Mouse (Mus musculus) skeletal muscle tissue, adult 2 months (tissue): ENCODE measurements at regions not wholly inside any gene's neighbourhood (a gene's known extent, or its start where the extent isn't known, plus 50 kb on each side); places are given as distances from the start of the nearest gene placed in this dataset.
"Not testable (repeated sequence)": the region's sequence is repeated elsewhere in the genome, so short reads cannot be mapped to it uniquely, and the experiment has no call there.

Experiments
- DNase-seq: peaks from one replicate; pipeline ENCODE4 v3.0.0-alpha.2; 2012; ENCODE audit warnings: low read depth, low spot score

GRCm38 (mm10) chr13:73035336-73035940 is 224.8 kb upstream of the Irx4 start:
- no peak for DNase-seq

GRCm38 (mm10) chr13:73039731-73040130 is 220.5 kb upstream of the Irx4 start:
- no peak for DNase-seq

DNA sequence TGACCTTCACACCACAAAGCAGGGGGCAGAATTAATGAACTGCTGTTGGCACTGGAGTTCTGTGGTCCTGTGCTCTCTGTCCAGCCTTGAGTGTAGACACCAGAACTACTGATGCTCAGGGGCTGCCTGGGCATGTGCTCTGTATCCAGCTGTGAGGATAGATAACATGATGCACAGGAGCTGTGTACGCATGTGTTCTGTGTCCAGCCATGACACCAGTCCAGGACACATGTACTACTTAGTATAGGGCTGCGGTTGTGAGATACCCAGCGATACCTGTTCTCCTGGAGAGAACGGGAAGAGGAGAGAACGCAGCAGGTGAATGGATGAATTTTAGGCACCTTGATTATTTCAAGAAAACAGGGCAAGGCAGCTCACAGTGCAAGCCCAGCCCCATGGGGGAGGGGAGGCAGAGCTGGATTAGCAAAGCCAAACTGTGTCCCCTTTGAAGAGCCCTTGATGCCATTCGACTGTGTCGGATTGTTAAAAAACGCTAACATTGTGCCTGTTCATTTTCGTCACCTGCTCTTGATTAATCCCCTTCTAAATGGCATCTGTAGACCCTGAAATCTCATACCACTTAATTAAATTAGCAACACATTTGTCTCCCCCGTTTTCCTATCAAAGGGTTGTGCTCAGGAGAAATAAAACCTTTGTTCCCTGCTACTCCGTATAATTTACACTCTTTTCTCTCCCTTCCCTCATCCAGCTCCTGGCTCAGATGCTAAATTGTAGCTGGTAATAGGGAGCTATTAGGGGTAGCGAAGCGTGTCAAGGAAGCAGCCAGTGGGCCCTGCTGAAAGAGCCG is 218.8 kb upstream of the Irx4 start:
- no peak for DNase-seq

DNA sequence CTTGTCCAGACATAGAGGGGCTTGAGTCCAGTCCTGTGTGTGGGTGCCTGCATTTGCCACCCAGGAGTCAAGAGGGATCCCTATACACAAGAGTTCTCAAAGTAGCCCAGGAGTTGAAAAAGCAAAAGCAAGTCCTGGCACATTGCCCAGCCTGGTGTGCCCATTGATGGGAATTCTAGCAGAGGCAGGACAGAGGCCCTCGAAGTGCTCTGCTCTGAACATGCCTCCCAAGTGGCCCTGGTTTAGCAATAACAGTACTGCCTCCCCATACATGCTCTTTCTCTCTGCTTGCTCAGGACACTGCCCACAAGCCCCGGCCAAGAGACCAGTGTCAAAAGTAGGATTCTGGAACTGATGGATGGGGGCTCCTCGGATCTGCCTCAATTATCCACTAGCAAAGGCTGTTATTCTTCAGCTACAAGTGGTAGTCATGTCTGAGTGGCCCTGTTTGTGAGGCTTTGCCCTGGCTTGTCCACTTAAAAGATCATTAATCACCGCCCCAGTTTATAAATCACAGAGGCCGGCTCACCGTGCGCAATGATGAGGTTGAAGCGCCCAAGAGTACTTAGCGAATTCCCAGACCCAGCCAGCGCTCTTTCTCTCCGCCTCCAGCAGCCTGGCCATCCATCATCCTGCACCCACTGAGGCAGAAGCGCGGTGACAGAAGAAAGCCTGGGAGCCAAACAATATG is 190.3 kb upstream of the Irx4 start:
- no peak for DNase-seq

GRCm38 (mm10) chr13:73070531-73070908 is 189.8 kb upstream of the Irx4 start:
- no peak for DNase-seq

- no peak for DNase-seq
Measured at GRCm38 (mm10) chr13:73071032-73071431, 189.2 kb upstream of the Irx4 start.

DNA sequence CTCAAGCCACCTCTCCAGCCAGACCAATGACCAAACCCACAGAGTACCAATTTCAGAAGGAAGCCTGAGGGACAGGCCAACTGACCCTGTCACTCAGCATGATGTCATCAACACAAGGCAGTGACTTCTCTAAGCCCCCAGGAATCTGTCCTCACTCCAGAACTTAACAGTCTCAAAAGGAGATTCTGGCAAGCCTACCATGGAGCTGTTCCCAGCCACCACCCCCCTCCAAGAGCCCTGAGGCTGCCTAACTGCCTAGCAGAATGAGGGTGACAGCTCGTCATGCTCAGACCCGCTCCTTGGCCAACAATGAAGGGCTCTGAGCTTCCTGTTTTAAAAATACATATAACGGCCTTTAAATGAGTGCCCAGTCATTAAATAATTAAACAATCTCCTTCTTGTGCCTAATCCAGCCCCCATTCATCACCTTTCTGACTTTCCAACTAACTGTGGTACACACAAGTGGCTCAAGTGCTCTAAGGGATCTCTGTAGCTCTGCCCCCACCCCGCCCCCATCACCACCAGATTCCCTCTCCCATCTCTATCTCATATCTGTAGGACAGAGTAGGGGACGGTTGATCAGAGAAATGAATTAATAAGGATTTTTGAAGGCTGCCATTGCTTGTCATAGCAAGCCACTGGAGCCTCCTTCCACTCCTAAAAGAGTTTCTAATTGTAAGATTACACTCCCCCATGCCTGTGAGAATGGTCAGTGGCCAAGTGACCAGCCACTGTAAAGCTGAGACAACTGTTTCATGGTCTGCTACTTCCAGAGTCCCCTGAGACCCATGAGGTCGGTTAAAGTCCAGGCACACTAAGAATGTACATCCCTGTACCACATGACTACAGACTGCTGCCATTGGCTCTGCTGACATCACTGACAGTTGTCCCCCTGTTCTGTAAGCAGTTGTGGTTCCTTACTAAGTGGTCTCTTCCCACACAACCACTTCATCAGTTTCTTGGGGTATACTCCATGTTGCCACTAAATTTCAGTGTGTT is 188.1 kb upstream of the Irx4 start:
- DNase-seq: no peak

DNA sequence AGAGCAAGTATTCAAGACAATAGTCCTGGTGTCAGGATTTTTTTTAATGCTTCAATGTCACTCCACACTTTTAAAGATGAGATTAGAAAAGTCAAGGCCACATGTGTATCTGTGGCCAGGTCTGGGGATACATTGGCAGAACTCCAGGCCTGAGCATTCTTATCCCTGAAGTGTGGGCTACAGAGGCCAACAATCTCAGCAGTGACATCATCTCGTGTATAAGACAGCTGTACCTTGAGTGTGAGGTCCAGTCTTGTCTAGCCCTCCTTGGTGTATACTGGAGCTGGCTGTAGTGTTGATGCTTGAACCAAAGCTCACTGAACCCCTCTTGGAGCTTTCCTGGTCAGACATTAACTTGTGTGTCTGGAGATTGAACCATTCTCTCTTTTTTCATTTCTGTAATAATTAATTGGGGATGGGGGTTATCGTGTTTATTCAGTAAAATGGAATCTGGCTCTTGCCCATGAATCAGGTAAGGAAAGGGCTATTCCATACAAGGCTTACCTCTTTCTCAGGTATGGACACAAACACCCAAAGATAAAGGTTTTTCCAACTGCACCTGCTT is 182.3 kb upstream of the Irx4 start:
- no peak for DNase-seq

GRCm38 (mm10) chr13:73087815-73088214 is 172.5 kb upstream of the Irx4 start:
- DNase-seq: not testable (repeated sequence)

DNA sequence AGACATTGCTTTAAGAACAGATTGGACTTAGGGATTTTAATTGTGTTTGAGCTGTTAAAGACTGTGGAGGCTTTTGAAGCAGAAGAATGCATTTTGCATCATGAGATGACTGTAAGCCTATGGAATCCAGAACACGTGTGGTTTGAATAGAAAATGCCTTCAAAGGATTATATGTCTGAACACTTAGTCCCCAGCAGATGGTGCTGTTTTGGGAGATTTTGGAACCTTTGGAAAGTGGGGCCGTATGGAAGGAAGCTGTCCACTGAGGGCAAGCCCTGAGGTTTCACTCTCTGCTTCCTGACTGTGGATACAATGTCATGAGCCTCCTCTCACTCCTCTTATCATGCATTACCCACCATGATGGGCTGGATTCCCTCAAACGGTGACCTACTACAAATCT is 168.4 kb upstream of the Irx4 start:
- no peak for DNase-seq

DNA sequence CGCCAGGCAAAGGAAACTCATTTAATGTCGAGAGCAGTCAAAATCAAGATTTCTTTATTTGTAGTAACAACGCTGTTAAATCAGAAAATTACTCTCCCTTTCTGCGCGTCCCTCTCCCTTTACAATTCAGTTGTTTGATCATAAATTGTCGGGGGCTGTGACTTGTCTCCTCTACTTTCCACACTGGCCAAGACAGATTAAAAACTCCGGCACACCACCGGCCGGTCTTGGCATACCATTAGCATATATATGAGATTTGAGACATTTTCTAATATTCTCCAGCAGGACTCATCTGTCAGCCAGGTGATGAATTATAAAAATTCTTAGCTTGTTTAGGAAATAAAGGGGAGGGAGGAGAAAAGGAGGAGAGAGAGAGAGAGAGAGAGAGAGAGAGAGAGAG is 162.8 kb upstream of the Irx4 start:
- DNase-seq: no peak

DNA sequence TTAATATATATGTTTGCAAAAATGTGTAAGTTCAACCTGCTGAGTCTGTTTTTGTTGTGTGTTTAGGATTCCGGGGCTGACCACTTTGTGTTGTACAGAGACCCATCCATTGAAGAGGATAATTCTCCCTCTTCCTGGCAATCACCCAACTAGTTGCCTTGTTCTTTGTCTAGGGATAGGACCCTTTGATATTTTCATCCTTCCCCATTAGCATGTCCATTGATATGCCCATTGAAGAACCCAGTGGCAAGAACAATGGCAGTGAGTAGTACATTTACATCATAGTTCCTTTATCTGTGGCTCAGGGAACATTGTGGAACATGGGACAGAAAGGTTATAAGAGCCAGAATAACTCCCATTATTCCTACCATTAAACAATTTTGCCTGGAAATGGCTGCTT is 160.9 kb upstream of the Irx4 start:
- no peak for DNase-seq

DNA sequence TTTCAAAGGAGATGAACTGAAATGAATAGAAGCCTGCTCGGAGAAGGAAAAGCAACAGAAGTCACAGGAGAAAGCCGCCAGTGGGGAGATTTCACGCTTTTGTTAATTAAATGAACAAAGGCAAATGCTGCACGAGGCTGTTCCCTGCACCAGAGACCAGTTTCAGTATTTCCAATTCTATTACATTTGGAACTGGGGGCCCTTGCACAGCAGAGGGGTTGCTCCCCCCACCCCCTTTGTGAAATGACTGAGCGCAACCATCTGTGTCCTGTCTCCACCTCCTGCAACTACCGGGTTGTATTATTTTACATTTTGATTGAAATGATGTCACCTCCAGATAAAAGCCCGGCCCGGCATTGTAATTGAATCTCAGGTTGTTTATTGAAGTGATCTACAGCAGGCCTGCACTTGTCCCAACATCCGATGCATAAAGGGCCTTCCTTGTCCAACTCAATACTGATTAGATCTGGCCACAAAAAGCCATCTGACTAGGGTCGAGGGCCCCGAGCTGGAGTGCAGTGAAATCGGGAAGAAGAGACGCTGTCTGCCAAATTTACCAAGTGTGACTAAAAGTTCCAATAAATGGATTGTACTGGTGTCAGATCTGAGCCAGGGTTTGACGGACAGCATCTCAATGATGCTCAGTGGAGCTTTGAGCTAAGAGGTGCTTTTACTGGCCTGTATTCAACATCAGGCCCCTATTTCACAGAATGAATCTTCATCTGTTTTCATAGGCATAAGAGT is 152.9 kb upstream of the Irx4 start:
- DNase-seq: no peak

- no peak for DNase-seq
Measured at GRCm38 (mm10) chr13:73116822-73117632, 143.3 kb upstream of the Irx4 start.

DNA sequence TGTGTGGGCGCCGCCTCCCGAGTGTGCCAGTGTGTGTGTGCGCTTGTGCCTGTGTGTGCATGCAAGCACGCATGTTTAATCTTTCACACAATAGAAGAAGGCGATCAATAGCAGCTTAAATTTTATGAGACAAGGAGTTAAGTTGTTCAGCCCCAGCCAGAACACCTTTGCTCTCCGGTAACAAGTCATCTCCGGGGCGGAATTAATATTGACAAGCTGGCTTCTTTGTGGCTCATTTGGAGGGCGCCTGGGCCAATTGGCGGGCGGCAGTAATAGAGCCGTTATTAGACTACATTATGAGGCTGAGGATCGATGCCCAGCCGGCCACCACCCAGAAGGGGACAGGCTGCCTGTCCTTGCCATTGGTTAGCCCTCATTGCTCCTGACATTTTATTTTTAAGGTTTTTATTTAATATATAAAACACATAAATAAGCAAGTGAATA is 142.6 kb upstream of the Irx4 start:
- DNase-seq: no peak

GRCm38 (mm10) chr13:73122945-73123344 is 137.3 kb upstream of the Irx4 start:
- DNase-seq: no peak

- DNase-seq: no peak
Measured at GRCm38 (mm10) chr13:73131270-73131669, 129.0 kb upstream of the Irx4 start.

DNA sequence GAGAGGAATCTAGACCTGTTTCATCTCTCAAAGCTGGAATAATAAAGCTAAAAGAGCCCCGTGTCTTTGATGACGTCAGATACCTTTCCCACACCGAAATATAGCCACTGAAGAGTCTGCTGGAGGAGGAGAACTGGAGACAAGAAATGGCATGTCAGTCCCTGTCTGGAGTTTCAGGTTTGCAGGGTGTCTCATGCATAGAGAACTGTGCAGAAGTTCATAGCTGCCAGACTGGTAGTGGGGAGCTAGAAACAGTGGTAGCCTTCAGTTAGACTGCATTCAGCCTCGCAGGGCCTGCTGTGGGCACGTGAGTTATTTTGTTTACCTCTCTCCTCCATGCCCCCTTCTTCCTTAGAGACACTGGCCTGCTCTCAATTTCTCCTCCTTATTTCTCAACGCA is 127.5 kb upstream of the Irx4 start:
- no peak for DNase-seq

GRCm38 (mm10) chr13:73134929-73135328 is 125.3 kb upstream of the Irx4 start:
- DNase-seq: no peak

DNA sequence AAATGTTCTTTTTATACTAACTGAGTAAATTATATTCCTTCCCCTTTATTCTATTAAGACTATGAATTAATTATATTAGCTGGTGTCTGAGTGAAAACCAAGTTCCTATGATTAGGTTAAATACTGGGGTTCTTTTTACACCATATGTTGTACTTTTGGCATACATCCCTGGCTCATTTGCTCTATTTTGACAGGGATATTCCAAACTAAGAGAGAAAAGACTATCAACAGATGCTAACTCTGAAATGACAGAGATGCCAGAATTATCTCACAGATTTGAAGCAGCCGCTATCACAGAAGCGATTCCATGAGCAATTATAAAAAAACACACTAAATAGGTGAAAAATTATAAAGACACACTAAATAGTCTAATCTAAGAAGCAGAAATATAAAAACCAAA is 119.0 kb upstream of the Irx4 start:
- no peak for DNase-seq
